Comparison of ENCODE assay signal across 30 mouse cellular contexts in the genomic region with DNA sequence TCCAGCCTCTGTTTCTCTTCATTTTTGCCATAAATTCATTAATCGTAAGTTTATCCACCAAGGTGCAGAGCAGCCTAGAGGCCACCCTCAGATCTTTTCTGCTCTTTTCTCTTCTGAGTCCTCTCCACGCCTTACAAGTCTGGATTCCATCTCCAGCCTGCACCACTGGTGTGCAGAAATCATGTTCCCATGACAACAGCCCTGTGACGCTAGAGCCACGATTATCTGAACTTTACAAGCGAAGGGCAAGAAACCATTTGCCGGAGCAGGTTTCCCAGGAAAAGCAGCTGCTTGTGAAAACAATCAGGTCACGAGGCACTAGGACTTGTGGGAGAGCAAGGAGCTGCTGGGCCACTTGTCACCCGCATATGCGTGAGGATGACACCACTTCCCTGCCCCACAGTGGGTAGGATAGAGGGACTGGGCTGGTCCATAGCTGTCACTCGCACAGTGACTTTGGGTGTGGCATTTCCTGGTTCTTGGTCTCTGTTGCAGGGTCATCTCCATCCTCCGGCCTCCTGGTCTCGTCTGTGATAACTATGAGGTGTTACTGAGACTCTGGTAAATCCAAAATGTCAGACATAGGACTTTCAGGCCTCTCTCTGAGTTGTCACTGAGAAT. TPM values are rescaled to one million over a fixed set of nuclear protein-coding genes. Genes with fewer than 3 reads are reported as not detected.
DNase-seq lines count a peak whose midpoint lies in the region; ATAC-seq and TF ChIP-seq lines count a peak whose summit lies in the region.
"Had no signal": no experiment of that assay in that cellular context is flagged by ENCODE, and none has a peak within 500 bp of the region (broad histone marks: within the 10 kb centered on the region; RNA-seq: fewer than 3 reads in every experiment).

No protein-coding gene starts in this region.

- DNase-seq in adrenal gland, postnatal 36 days = peak; percentile 14 to 20
- DNase-seq in adrenal gland, postnatal 25 days = no peak
- DNase-seq in retina, postnatal 1 day = peak; percentile 28
- no peak for DNase-seq in retina, embryonic 14.5 days (ENCODE audit: low spot score)
- no peak for DNase-seq in stomach, postnatal 0 days (ENCODE audit: low spot score)
- DNase-seq: adrenal gland, postnatal 10 days; cerebellum, adult 8-10 months; gastrocnemius, postnatal 10 days; heart, adult 2 months; heart, postnatal 4 days; lung, postnatal 4 days; right cerebral cortex, postnatal 25 days; thymus, adult 2 months had no signal

- no peak overlapping the region for H3K4me2 ChIP-seq in intestine, embryonic 16.5 days (ENCODE audit: low read depth, low read length)
- no peak overlapping the region for H3K4me2 ChIP-seq in intestine, embryonic 15.5 days (replicated peaks)
- H3K4me2 ChIP-seq in stomach, postnatal 0 days (replicated peaks; ENCODE audit: low read depth) = no peak overlapping the region
- H3K4me2 ChIP-seq: limb, embryonic 12.5 days; liver, embryonic 12.5 days; lung, embryonic 15.5 days; midbrain, embryonic 12.5 days; stomach, embryonic 15.5 days had no signal

- no peaks in the 10 kb centered on the region for H3K36me3 ChIP-seq in intestine, embryonic 16.5 days (ENCODE audit: control insufficient read depth, insufficient read depth, low read length)
- H3K36me3 ChIP-seq in intestine, embryonic 15.5 days = no peaks in the 10 kb centered on the region
- H3K36me3 ChIP-seq in stomach, postnatal 0 days (ENCODE audit: control insufficient read depth, insufficient read depth, low read length) = no peaks in the 10 kb centered on the region
- H3K36me3 ChIP-seq: forebrain, embryonic 10.5 days; limb, embryonic 12.5 days; liver, embryonic 12.5 days; lung, embryonic 15.5 days; midbrain, embryonic 12.5 days; stomach, embryonic 15.5 days had no signal

- ATAC-seq in intestine, embryonic 16.5 days = peak; percentile 26; the same call in 1 of the 2 replicates
- no peak for ATAC-seq in intestine, embryonic 15.5 days
- ATAC-seq in stomach, postnatal 0 days (ENCODE audit: low FRiP score, low TSS enrichment) = 0 out of 2 replicates have a peak, but pooled peaks have one; percentile 34
- ATAC-seq: intestine, postnatal 0 days; liver, embryonic 12.5 days had no signal

- 44% methylated on average over 12 of the region's 12 CpGs for WGBS in intestine, embryonic 16.5 days
- 38% methylated on average over 12 of the region's 12 CpGs for WGBS in intestine, embryonic 15.5 days
- WGBS in stomach, postnatal 0 days = 40% methylated on average over 12 of the region's 12 CpGs

- no peak for TF ChIP-seq EP300 in stomach, postnatal 0 days (optimal IDR thresholded peaks at IDR 0.05)

- no peak overlapping the region for H3K4me3 ChIP-seq in intestine, embryonic 16.5 days (ENCODE audit: low read length)
- H3K4me3 ChIP-seq in intestine, embryonic 15.5 days (replicated peaks) = no peak overlapping the region
- no peak overlapping the region for H3K4me3 ChIP-seq in stomach, postnatal 0 days (ENCODE audit: low read depth, low read length)
- H3K4me3 ChIP-seq: forebrain, embryonic 10.5 days; heart, adult 2 months; limb, embryonic 12.5 days; liver, embryonic 12.5 days; lung, embryonic 15.5 days; midbrain, embryonic 12.5 days; stomach, embryonic 15.5 days had no signal

- H3K9me3 ChIP-seq in intestine, embryonic 16.5 days (ENCODE audit: control insufficient read depth, low read length) = no peaks in the 10 kb centered on the region
- H3K9me3 ChIP-seq in intestine, embryonic 15.5 days = no peaks in the 10 kb centered on the region
- no peaks in the 10 kb centered on the region for H3K9me3 ChIP-seq in stomach, postnatal 0 days (ENCODE audit: control insufficient read depth, low read length)
- H3K9me3 ChIP-seq: limb, embryonic 12.5 days; liver, embryonic 12.5 days; lung, embryonic 15.5 days; midbrain, embryonic 12.5 days; stomach, embryonic 15.5 days had no signal

- no peaks in the 10 kb centered on the region for H3K4me1 ChIP-seq in intestine, embryonic 16.5 days (ENCODE audit: control insufficient read depth, insufficient read depth, low read length)
- H3K4me1 ChIP-seq in intestine, embryonic 15.5 days (replicated peaks) = no peaks in the 10 kb centered on the region
- no peaks in the 10 kb centered on the region for H3K4me1 ChIP-seq in stomach, postnatal 0 days (replicated peaks; ENCODE audit: control insufficient read depth, insufficient read depth)
- H3K4me1 ChIP-seq: limb, embryonic 12.5 days; liver, embryonic 12.5 days; lung, embryonic 15.5 days; midbrain, embryonic 12.5 days; stomach, embryonic 15.5 days had no signal

- no peaks in the 10 kb centered on the region for H3K27me3 ChIP-seq in intestine, embryonic 16.5 days (replicated peaks; ENCODE audit: control insufficient read depth, insufficient read depth, low read length)
- H3K27me3 ChIP-seq in intestine, embryonic 15.5 days (replicated peaks) = no peaks in the 10 kb centered on the region
- H3K27me3 ChIP-seq in stomach, postnatal 0 days (ENCODE audit: control insufficient read depth, insufficient read depth, low read length) = no peaks in the 10 kb centered on the region
- H3K27me3 ChIP-seq: limb, embryonic 12.5 days; lung, embryonic 15.5 days; stomach, embryonic 15.5 days had no signal

- TF ChIP-seq CTCF in stomach, postnatal 0 days (IDR thresholded peaks at IDR 0.05; ENCODE audit: low read depth) = no peak

- no peak overlapping the region for H3K27ac ChIP-seq in intestine, embryonic 16.5 days (ENCODE audit: low read length)
- H3K27ac ChIP-seq in intestine, embryonic 15.5 days = no peak overlapping the region
- H3K27ac ChIP-seq in stomach, postnatal 0 days (replicated peaks) = no peak overlapping the region
- H3K27ac ChIP-seq: forebrain, embryonic 10.5 days; heart, adult 2 months; limb, embryonic 12.5 days; liver, embryonic 12.5 days; lung, embryonic 15.5 days; midbrain, embryonic 12.5 days; stomach, embryonic 15.5 days had no signal

- H3K9ac ChIP-seq in intestine, embryonic 16.5 days (ENCODE audit: low read depth, low read length) = no peak overlapping the region
- no peak overlapping the region for H3K9ac ChIP-seq in intestine, embryonic 15.5 days
- H3K9ac ChIP-seq in stomach, postnatal 0 days (ENCODE audit: low read length) = no peak overlapping the region
- H3K9ac ChIP-seq: limb, embryonic 12.5 days; liver, embryonic 12.5 days; lung, embryonic 15.5 days; midbrain, embryonic 12.5 days; stomach, embryonic 15.5 days had no signal

RNA-seq across cellular contexts. Expression of gene Tex101, which starts 16.6 kb away (rescaled TPM):
- total RNA-seq in adrenal gland, postnatal 36 days (2021) = not detected
- not detected in 2 replicates for total RNA-seq in adrenal gland, postnatal 25 days (2021)
- 0.12 TPM in 1 of 2 replicates, not detected in the other for polyA plus RNA-seq in intestine, embryonic 16.5 days (2015; fragmentation: Nextera tagmentation; extraction: Ambion mirVana)
- 0.14 and 0.15 TPM in 2 replicates for polyA plus RNA-seq in intestine, embryonic 15.5 days (2015; fragmentation: Nextera tagmentation; extraction: Ambion mirVana)
- 0.15 TPM in 1 of 2 replicates, not detected in the other for polyA plus RNA-seq in stomach, postnatal 0 days (2015; fragmentation: Nextera tagmentation; extraction: Ambion mirVana)
- total RNA-seq: adrenal gland, postnatal 10 days; CH12.LX; gastrocnemius, postnatal 10 days; heart, adult 2 months; heart, postnatal 4 days; layer of hippocampus, postnatal 25 days; left cerebral cortex, postnatal 10 days had no signal
- polyA plus RNA-seq: forebrain, embryonic 10.5 days; heart, embryonic 14.5 days; intestine, postnatal 0 days; large intestine, adult 2 months; limb, embryonic 12.5 days; liver, embryonic 12.5 days; lung, embryonic 15.5 days; midbrain, embryonic 12.5 days; stomach, embryonic 15.5 days; urinary bladder, adult 2 months had no signal

RNA-seq across cellular contexts. Expression of gene Lypd3, which starts 23.5 kb away (rescaled TPM):
- under 1 TPM; 0.36 to 0.92 TPM for total RNA-seq in adrenal gland, postnatal 36 days (2021)
- 1.5 and 1.7 TPM in 2 replicates for total RNA-seq in adrenal gland, postnatal 25 days (2021)
- polyA plus RNA-seq in intestine, embryonic 16.5 days (2015; fragmentation: Nextera tagmentation; extraction: Ambion mirVana) = 0.27 and 0.49 TPM in 2 replicates
- 0.44 and 0.64 TPM in 2 replicates for polyA plus RNA-seq in intestine, embryonic 15.5 days (2015; fragmentation: Nextera tagmentation; extraction: Ambion mirVana)
- polyA plus RNA-seq in stomach, postnatal 0 days (2015; fragmentation: Nextera tagmentation; extraction: Ambion mirVana) = 277 and 306 TPM in 2 replicates
- total RNA-seq: CH12.LX; gastrocnemius, postnatal 10 days; heart, adult 2 months; heart, postnatal 4 days; MEL had no signal
- polyA plus RNA-seq: heart, adult 2 months; heart, embryonic 14.5 days; liver, embryonic 12.5 days had no signal

RNA-seq across cellular contexts. Expression of gene BC049730, which starts 49.2 kb away (rescaled TPM):
- total RNA-seq in adrenal gland, postnatal 36 days (2021) = not detected
- not detected in 2 replicates for total RNA-seq in adrenal gland, postnatal 25 days (2021)
- not detected in 2 replicates for polyA plus RNA-seq in intestine, embryonic 16.5 days (2015; fragmentation: Nextera tagmentation; extraction: Ambion mirVana)
- not detected in 2 replicates for polyA plus RNA-seq in intestine, embryonic 15.5 days (2015; fragmentation: Nextera tagmentation; extraction: Ambion mirVana)
- polyA plus RNA-seq in stomach, postnatal 0 days (2015; fragmentation: Nextera tagmentation; extraction: Ambion mirVana) = not detected in 2 replicates
- total RNA-seq: adrenal gland, postnatal 10 days; CH12.LX; gastrocnemius, postnatal 10 days; heart, adult 2 months; heart, postnatal 4 days; layer of hippocampus, postnatal 25 days; left cerebral cortex, postnatal 10 days; MEL had no signal
- polyA plus RNA-seq: forebrain, embryonic 10.5 days; heart, adult 2 months; heart, embryonic 14.5 days; intestine, postnatal 0 days; kidney, embryonic 16.5 days; large intestine, adult 2 months; limb, embryonic 12.5 days; liver, embryonic 12.5 days; lung, embryonic 15.5 days; midbrain, embryonic 12.5 days; stomach, embryonic 15.5 days; thymus, adult 2 months; urinary bladder, adult 2 months had no signal

RNA-seq across cellular contexts. Expression of gene Phldb3, which starts 49.3 kb away (rescaled TPM):
- 1 to 10 TPM; 5.4 to 5.8 TPM for total RNA-seq in adrenal gland, postnatal 36 days (2021)
- 7.1 and 7.4 TPM in 2 replicates for total RNA-seq in adrenal gland, postnatal 25 days (2021)
- 0.35 and 0.36 TPM in 2 replicates for polyA plus RNA-seq in intestine, embryonic 16.5 days (2015; fragmentation: Nextera tagmentation; extraction: Ambion mirVana)
- polyA plus RNA-seq in intestine, embryonic 15.5 days (2015; fragmentation: Nextera tagmentation; extraction: Ambion mirVana) = 0.35 and 0.39 TPM in 2 replicates
- polyA plus RNA-seq in stomach, postnatal 0 days (2015; fragmentation: Nextera tagmentation; extraction: Ambion mirVana) = 1.2 TPM in 2 replicates
- polyA plus RNA-seq: forebrain, embryonic 10.5 days; heart, embryonic 14.5 days; midbrain, embryonic 12.5 days had no signal

Comparison
In these comparisons a context has a peak if more than half of its experiments do, and no peak if none do; other contexts are left out.
1. DNase-seq: peak in adrenal gland, postnatal 36 days (2 of 2) and retina, postnatal 1 day (single experiment); none in adrenal gland, postnatal 25 days (single experiment), retina, embryonic 14.5 days (single experiment) and stomach, postnatal 0 days (single experiment).
2. RNA of gene Lypd3, which starts 23.5 kb away (polyA plus RNA-seq): 277 to 306 TPM in stomach, postnatal 0 days; 0.27 to 0.49 TPM in intestine, embryonic 16.5 days and 0.44 to 0.64 TPM in intestine, embryonic 15.5 days; every median in the first group is over 100 times any median in the second.